Mouse (Mus musculus) large intestine, adult 2 months (tissue): Measurements from ENCODE around the gene 1700012B07Rik. TPM values are rescaled to one million over a fixed set of nuclear protein-coding genes. Genes with fewer than 3 reads are reported as not detected.

ENCODE experiments used
- DNase-seq: peaks from one replicate; pipeline ENCODE4 v3.0.0-alpha.2; 2012; ENCODE audit warnings: low read depth, low spot score
- WGBS: fragments of 180-500 bp; shearing (Covaris S2); methylation state at CpG from one replicate; pipeline ENCODE4 v1.1.7; 2018; 5-methylcytosine and 5-hydroxymethylcytosine counted together
- polyA plus RNA-seq: library from polyadenylated mRNA; depleted of rRNA; stranded (reverse); fragments of >200 nt; gene quantifications from 2 replicates; pipeline ENCODE4 v1.2.3, GENCODE M21; 2012; rRNA removed

Gene 1700012B07Rik
- polyA plus RNA-seq, 1 experiment: 0.06 TPM

- WGBS: 84% methylated on average over 14 of the region's 14 CpGs
Measured at GRCm38 (mm10) chr11:109770185-109770584, 57.7 kb downstream of the 1700012B07Rik start.

GRCm38 (mm10) chr11:109769091-109769490, 58.8 kb downstream of the 1700012B07Rik start:
- 63% methylated on average over 5 of the region's 5 CpGs for WGBS
- no peak for DNase-seq

More at GRCm38 (mm10) chr11:109770185-109770584, 57.7 kb downstream of the 1700012B07Rik start:
- DNase-seq: no peak

GRCm38 (mm10) chr11:109760063-109760462, 67.8 kb downstream of the 1700012B07Rik start:
- DNase-seq: no peak
- WGBS: 79% methylated on average over 7 of the region's 7 CpGs

- WGBS: 89% methylated on average over 2 of the region's 2 CpGs
- no peak for DNase-seq
Measured at GRCm38 (mm10) chr11:109758616-109759215, 69.1 kb downstream of the 1700012B07Rik start.

DNA sequence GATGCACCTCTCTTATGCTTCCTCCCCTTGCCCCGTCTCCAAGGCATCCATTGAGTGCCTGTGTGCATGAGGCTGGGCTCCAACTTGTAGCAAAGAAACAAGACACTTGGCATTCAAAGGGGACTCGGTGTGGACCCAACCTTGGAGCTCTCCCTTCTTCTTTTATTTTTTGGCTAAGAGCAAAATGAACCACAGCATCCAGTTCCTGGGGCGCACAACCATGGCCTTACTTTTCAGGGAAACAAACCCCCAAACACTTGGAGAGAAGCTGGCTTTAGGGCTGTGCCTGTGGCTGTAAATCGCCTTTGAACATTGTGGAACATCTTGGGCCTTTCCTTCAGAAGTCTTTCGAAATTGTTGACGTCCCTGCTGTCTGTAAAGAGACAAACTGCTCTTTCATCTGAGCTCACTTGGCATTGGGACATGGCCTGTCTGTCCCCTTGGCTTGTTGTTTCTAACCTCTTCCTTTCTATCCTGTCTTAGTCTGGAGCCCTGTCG, 73.7 kb downstream of the 1700012B07Rik start:
- 68% methylated on average over 7 of the region's 7 CpGs for WGBS
- DNase-seq: no peak

- WGBS: 42% methylated on average over 12 of the region's 12 CpGs
- no peak for DNase-seq
Measured at GRCm38 (mm10) chr11:109751636-109752603, 75.9 kb downstream of the 1700012B07Rik start.

DNA sequence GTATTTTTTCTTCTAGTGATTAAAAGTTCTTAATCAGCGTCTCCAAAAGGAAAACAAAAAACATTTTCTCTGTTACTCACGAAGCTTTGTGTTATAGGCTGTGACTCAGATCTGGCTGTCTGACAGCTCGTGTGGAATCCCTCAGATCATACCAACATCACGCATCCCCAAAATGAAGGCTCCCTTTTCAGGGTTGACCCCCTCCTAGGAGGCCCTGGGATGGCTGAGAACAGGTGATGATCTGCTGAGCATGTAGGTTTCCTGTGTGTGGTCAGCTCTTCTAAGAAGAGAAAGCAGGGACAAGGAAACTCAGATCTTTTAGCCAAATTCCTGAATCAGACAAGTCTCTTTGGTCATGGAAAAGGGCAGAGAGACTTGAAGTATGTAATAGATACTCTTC, 82.6 kb downstream of the 1700012B07Rik start:
- WGBS: 66% methylated on average over 4 of the region's 4 CpGs

GRCm38 (mm10) chr11:109737967-109738366, 89.9 kb downstream of the 1700012B07Rik start:
- WGBS: 56% methylated on average over 3 of the region's 3 CpGs
- no peak for DNase-seq

More for the DNA sequence above, 82.6 kb downstream of the 1700012B07Rik start:
- DNase-seq: no peak

Other genes starting within 250 kb of the 1700012B07Rik start
- gene Wipi1, start 216.1 kb downstream of the 1700012B07Rik start, polyA plus RNA-seq: 7.4 and 10.9 TPM in 2 replicates
- 43.8 and 53.0 TPM in 2 replicates for gene Prkar1a, start 178.6 kb downstream of the 1700012B07Rik start, polyA plus RNA-seq
- 16.3 and 22.0 TPM in 2 replicates for gene Fam20a, start 105.8 kb downstream of the 1700012B07Rik start, polyA plus RNA-seq
- 0.25 and 0.33 TPM in 2 replicates for gene Abca8b, start 167.8 kb upstream of the 1700012B07Rik start, polyA plus RNA-seq